Mouse (Mus musculus): ENCODE measurements around the gene Psd4. TPM values are rescaled to one million over a fixed set of nuclear protein-coding genes. Genes with fewer than 3 reads are reported as not detected.

The Psd4 gene
- total RNA-seq (2014; rRNA removed) (0.19 and 2.1 TPM in 2 replicates), polyA plus RNA-seq (2015; fragmentation: Nextera tagmentation; extraction: Ambion mirVana) (0.36 and 0.55 TPM in 2 replicates)

- TF ChIP-seq CTCF (IDR thresholded peaks at IDR 0.05) = peak; percentile 48
- ATAC-seq (ENCODE audit: low FRiP score) (peak; percentile 82), DNase-seq (ENCODE audit: low spot score) (peak; percentile 50)
These were observed at the start of gene Psd4 for GRCm38 (mm10) chr2:24367030-24367894. TSS of gene Psd4 (plus strand) at chr2:24367580.

DNA sequence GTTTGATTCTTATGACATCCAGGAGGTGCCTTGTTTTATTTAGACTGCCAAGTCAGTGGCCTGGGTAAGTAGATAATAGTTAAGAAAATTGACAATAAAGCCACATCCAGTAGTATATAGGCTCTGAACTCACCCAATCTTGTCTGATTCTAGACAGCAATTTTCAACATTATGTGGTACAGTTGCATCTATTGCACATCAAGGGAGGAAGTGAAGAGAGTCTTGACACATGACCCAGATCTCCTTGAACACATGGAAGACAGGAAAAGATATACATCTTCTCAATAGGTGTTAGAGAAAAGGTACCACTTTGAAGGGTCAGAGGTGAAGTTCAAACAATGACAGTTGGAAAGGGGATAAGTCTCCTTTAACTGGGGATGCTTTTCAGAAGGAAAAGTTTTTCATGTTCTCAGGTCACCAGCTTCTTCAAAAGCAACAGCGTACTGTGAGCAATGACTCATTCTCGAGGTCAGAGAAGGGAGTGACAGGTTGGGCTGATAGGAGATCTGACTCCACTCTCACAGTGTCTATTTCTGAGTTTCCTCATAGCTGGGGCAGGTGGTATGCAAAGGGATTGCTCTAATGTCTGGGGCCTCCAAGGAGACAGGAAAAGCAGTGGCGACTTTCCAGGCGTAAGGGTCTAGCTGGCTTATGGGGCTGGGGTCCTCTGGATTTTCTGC, 49.3 kb upstream of the Psd4 start:
- ATAC-seq (ENCODE audit: low FRiP score) = no peak
- Histone ChIP-seq H3K36me3 (ENCODE audit: insufficient read depth, low read length) (no peaks in the 10 kb centered on the region), H3K4me3 (ENCODE audit: low read depth, low read length) (no peak overlapping the region), H3K27ac (ENCODE audit: low read depth, low read length) (no peak overlapping the region), H3K4me2 (ENCODE audit: low read depth, low read length, poor library complexity, severe bottlenecking) (no peak overlapping the region), H3K9ac (replicated peaks; ENCODE audit: low read length, poor library complexity, severe bottlenecking) (no peak overlapping the region), H3K9me3 (ENCODE audit: low read length) (no peaks in the 10 kb centered on the region), H3K4me1 (ENCODE audit: insufficient read depth, low read length) (no peaks in the 10 kb centered on the region), H3K27me3 (ENCODE audit: insufficient read depth, low read length) (no peaks in the 10 kb centered on the region)
- DNase-seq (ENCODE audit: low spot score) = no peak
- WGBS = 91% methylated on average over 4 of the region's 4 CpGs
- TF ChIP-seq CTCF (IDR thresholded peaks at IDR 0.05) = no peak

More at GRCm38 (mm10) chr2:24367030-24367894, at the start of gene Psd4:
- no peaks in the 10 kb centered on the region for H3K9me3 ChIP-seq (ENCODE audit: low read length)
- no peaks in the 10 kb centered on the region for H3K4me1 ChIP-seq (ENCODE audit: insufficient read depth, low read length)
- no peaks in the 10 kb centered on the region for H3K36me3 ChIP-seq (ENCODE audit: insufficient read depth, low read length)
- H3K9ac ChIP-seq (replicated peaks; ENCODE audit: low read length, poor library complexity, severe bottlenecking) = peak within 1 kb of the TSS; percentile 40
- H3K27ac ChIP-seq (ENCODE audit: low read depth, low read length) = no peak within 1 kb of the TSS
- H3K27me3 ChIP-seq (ENCODE audit: insufficient read depth, low read length) = no peaks in the 10 kb centered on the region
- H3K4me2 ChIP-seq (ENCODE audit: low read depth, low read length, poor library complexity, severe bottlenecking) = peak within 1 kb of the TSS; percentile 79
- H3K4me3 ChIP-seq (ENCODE audit: low read depth, low read length) = peak within 1 kb of the TSS; percentile 42
- WGBS = 4% methylated on average over 40 of the region's 47 CpGs

- Histone ChIP-seq H3K4me1 (ENCODE audit: insufficient read depth, low read length) (no peaks in the 10 kb centered on the region), H3K4me3 (ENCODE audit: low read depth, low read length) (no peak overlapping the region), H3K36me3 (ENCODE audit: insufficient read depth, low read length) (no peaks in the 10 kb centered on the region), H3K9ac (replicated peaks; ENCODE audit: low read length, poor library complexity, severe bottlenecking) (no peak overlapping the region), H3K9me3 (ENCODE audit: low read length) (no peaks in the 10 kb centered on the region), H3K27me3 (ENCODE audit: insufficient read depth, low read length) (no peaks in the 10 kb centered on the region), H3K4me2 (ENCODE audit: low read depth, low read length, poor library complexity, severe bottlenecking) (no peak overlapping the region), H3K27ac (ENCODE audit: low read depth, low read length) (no peak overlapping the region)
- TF ChIP-seq CTCF (IDR thresholded peaks at IDR 0.05) = no peak
- no peak for DNase-seq (ENCODE audit: low spot score)
- ATAC-seq (ENCODE audit: low FRiP score) = no peak
- 66% methylated on average over 3 of the region's 3 CpGs for WGBS
These were observed 32.0 kb upstream of the Psd4 start for GRCm38 (mm10) chr2:24335333-24335732.

DNA sequence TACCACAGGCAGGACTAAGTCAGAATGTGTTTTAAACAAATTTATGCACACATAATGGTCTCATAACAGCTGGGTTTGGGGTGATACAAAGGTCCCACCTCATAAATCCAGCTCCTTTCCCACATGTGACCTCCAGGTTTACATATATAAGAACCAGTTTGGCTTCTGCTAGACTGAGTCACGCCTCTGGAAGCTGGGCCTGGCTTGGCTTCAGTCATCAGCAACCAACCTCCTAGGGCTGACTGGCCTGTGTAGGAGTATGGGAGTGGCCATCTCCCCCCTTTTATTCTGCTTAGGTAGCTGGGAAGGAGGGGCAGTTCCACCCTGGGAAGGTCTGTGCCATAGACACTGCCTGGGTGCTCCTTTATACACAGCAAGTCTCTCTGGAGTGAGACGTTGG, 30.8 kb upstream of the Psd4 start, which contains the start of gene Il1rn:
Gene Il1rn, plus strand, starts transcription at position 309 of the 400 bp plus-strand sequence.
- no peak for ATAC-seq (ENCODE audit: low FRiP score)
- no peak for DNase-seq (ENCODE audit: low spot score)

GRCm38 (mm10) chr2:24341395-24341885, 25.9 kb upstream of the Psd4 start:
- no peak overlapping the region for H3K9ac ChIP-seq (replicated peaks; ENCODE audit: low read length, poor library complexity, severe bottlenecking)
- H3K36me3 ChIP-seq (ENCODE audit: insufficient read depth, low read length) = no peaks in the 10 kb centered on the region
- no peak overlapping the region for H3K27ac ChIP-seq (ENCODE audit: low read depth, low read length)
- DNase-seq (ENCODE audit: low spot score) (no peak), ATAC-seq (ENCODE audit: low FRiP score) (no peak)
- TF ChIP-seq CTCF (IDR thresholded peaks at IDR 0.05) = no peak
- 67% methylated on average over 3 of the region's 3 CpGs for WGBS
- H3K4me2 ChIP-seq (ENCODE audit: low read depth, low read length, poor library complexity, severe bottlenecking) = no peak overlapping the region
- H3K9me3 ChIP-seq (ENCODE audit: low read length) = no peaks in the 10 kb centered on the region
- H3K4me1 ChIP-seq (ENCODE audit: insufficient read depth, low read length) = no peaks in the 10 kb centered on the region
- H3K4me3 ChIP-seq (ENCODE audit: low read depth, low read length) = no peak overlapping the region
- no peaks in the 10 kb centered on the region for H3K27me3 ChIP-seq (ENCODE audit: insufficient read depth, low read length)

More for the DNA sequence above, 30.8 kb upstream of the Psd4 start, which contains the start of gene Il1rn:
- Histone ChIP-seq H3K4me1 (ENCODE audit: insufficient read depth, low read length) (no peaks in the 10 kb centered on the region), H3K36me3 (ENCODE audit: insufficient read depth, low read length) (no peaks in the 10 kb centered on the region), H3K27me3 (ENCODE audit: insufficient read depth, low read length) (no peaks in the 10 kb centered on the region), H3K9ac (replicated peaks; ENCODE audit: low read length, poor library complexity, severe bottlenecking) (no peak within 1 kb of the TSS), H3K27ac (ENCODE audit: low read depth, low read length) (no peak within 1 kb of the TSS), H3K4me3 (ENCODE audit: low read depth, low read length) (no peak within 1 kb of the TSS), H3K9me3 (ENCODE audit: low read length) (no peaks in the 10 kb centered on the region), H3K4me2 (ENCODE audit: low read depth, low read length, poor library complexity, severe bottlenecking) (no peak within 1 kb of the TSS)
- 87% methylated on average over 2 of the region's 2 CpGs for WGBS
- no peak for TF ChIP-seq CTCF (IDR thresholded peaks at IDR 0.05)
